Mouse (Mus musculus) E14TG2a.4 (cell line): Measurements from ENCODE around the gene Dcaf17.

Experiments used
- CTCF ChIP-seq: conservative IDR thresholded peaks from 2 replicates; pipeline ENCODE4 v1.5.1; 2014; ENCODE audit warnings: low read length
- NANOG ChIP-seq: IDR thresholded peaks from 2 replicates; pipeline ENCODE4 v1.6.1; 2014; ENCODE audit warnings: borderline replicate concordance, low read length, mixed read lengths
- POU5F1 ChIP-seq: IDR thresholded peaks from 2 replicates; pipeline ENCODE4 v1.6.1; 2014; ENCODE audit warnings: low read length, borderline replicate concordance

GRCm38 (mm10) chr2:71019704-71020375 lies 35.3 kb upstream of the Dcaf17 start:
- TF ChIP-seq CTCF (no peak), NANOG (no peak), POU5F1 (no peak)
